Mouse (Mus musculus): ENCODE data around the gene Krt7.

GRCm38 (mm10) chr15:101373286-101373898 is 37.5 kb upstream of the Krt7 start:
- TF ChIP-seq CTCF (IDR thresholded peaks at IDR 0.05; ENCODE audit: borderline replicate concordance, extremely low read depth, insufficient read depth, insufficient read length) (no peak), POLR2A (IDR thresholded peaks at IDR 0.05; ENCODE audit: borderline replicate concordance, extremely low read depth, insufficient read depth, insufficient read length, poor library complexity, severe bottlenecking) (no peak)

Measured in brain, embryonic 14.5 days (tissue).